Mouse (Mus musculus): ENCODE measurements around the gene Ccdc6. TPM values are rescaled to one million over a fixed set of nuclear protein-coding genes. Genes with fewer than 3 reads are reported as not detected.

The Ccdc6 gene
- total RNA-seq, 1 experiment: 21.3 TPM

GRCm38 (mm10) chr10:70098626-70099025, 1.7 kb downstream of the Ccdc6 start:
- H3K27ac ChIP-seq (ENCODE audit: insufficient read depth, low read depth, low read length, poor library complexity, severe bottlenecking): no peak overlapping the region
- DNase-seq (ENCODE audit: low read depth, low spot score): no peak
- peak overlapping the region; percentile 94 to 100 for H3K4me3 ChIP-seq (ENCODE audit: insufficient read depth in 1 of 2, low read depth in 1 of 2, low read length in 2 of 2, poor library complexity in 1 of 2, severe bottlenecking in 1 of 2)
- TF ChIP-seq ZNF384 (IDR thresholded peaks at IDR 0.05; ENCODE audit: low read depth, low read length): no peak
- TF ChIP-seq CHD2 (IDR thresholded peaks at IDR 0.05; ENCODE audit: low read depth, low read length): no peak
- no peak for TF ChIP-seq ZC3H11A (IDR thresholded peaks at IDR 0.05; ENCODE audit: borderline replicate concordance, low read depth, low read length)
- TF ChIP-seq HCFC1 (IDR thresholded peaks at IDR 0.05; ENCODE audit: borderline replicate concordance, insufficient read depth, low read length): no peak
- no peak for TF ChIP-seq MAFK (IDR thresholded peaks at IDR 0.05; ENCODE audit: insufficient read depth, low read depth, low read length)
- peaks cover 4% of the 10 kb centered on the region; the same call in 1 of the 2 replicates for H3K36me3 ChIP-seq (ENCODE audit: control insufficient read depth, insufficient read depth, low read length, poor library complexity, severe bottlenecking)
- H3K9me3 ChIP-seq (ENCODE audit: control insufficient read depth, insufficient read depth, low read depth, low read length): no peaks in the 10 kb centered on the region
- in situ Hi-C loops (cut with MboI; ENCODE audit: low sequenced_read_pairs in 2 of 2, unreplicated experiment in 2 of 2): no loop called here
- peaks cover 7 to 23% of the 10 kb centered on the region in 2 experiments; a peak in 2 of 4 replicates for H3K4me1 ChIP-seq (ENCODE audit: control insufficient read depth in 2 of 2, insufficient read depth in 2 of 2, low read length in 2 of 2, poor library complexity in 1 of 2)
- H3K9ac ChIP-seq (ENCODE audit: insufficient read depth, low read depth, low read length, poor library complexity, severe bottlenecking): peak overlapping the region; percentile 93; the same call in 1 of the 2 replicates

GRCm38 (mm10) chr10:70099052-70099451, 2.1 kb downstream of the Ccdc6 start:
- no peak overlapping the region for H3K27ac ChIP-seq (ENCODE audit: insufficient read depth, low read depth, low read length, poor library complexity, severe bottlenecking)
- 0 out of 2 replicates have a peak overlapping the region, but pooled peaks have one; percentile 27 for H3K9ac ChIP-seq (ENCODE audit: insufficient read depth, low read depth, low read length, poor library complexity, severe bottlenecking)
- peak overlapping the region; percentile 94 to 100 for H3K4me3 ChIP-seq (ENCODE audit: insufficient read depth in 1 of 2, low read depth in 1 of 2, low read length in 2 of 2, poor library complexity in 1 of 2, severe bottlenecking in 1 of 2)
- TF ChIP-seq HCFC1 (IDR thresholded peaks at IDR 0.05; ENCODE audit: borderline replicate concordance, insufficient read depth, low read length) (no peak), ZC3H11A (IDR thresholded peaks at IDR 0.05; ENCODE audit: borderline replicate concordance, low read depth, low read length) (no peak), CHD2 (IDR thresholded peaks at IDR 0.05; ENCODE audit: low read depth, low read length) (no peak), ZNF384 (IDR thresholded peaks at IDR 0.05; ENCODE audit: low read depth, low read length) (no peak), MAFK (IDR thresholded peaks at IDR 0.05; ENCODE audit: insufficient read depth, low read depth, low read length) (no peak)
- in situ Hi-C loops (cut with MboI; ENCODE audit: low sequenced_read_pairs in 2 of 2, unreplicated experiment in 2 of 2): no loop called here
- no peaks in the 10 kb centered on the region for H3K9me3 ChIP-seq (ENCODE audit: control insufficient read depth, insufficient read depth, low read depth, low read length)
- H3K4me1 ChIP-seq (ENCODE audit: control insufficient read depth in 2 of 2, insufficient read depth in 2 of 2, low read length in 2 of 2, poor library complexity in 1 of 2): peaks cover 7 to 23% of the 10 kb centered on the region in 2 experiments; a peak in 2 of 4 replicates
- no peak for DNase-seq (ENCODE audit: low read depth, low spot score)
- H3K36me3 ChIP-seq (ENCODE audit: control insufficient read depth, insufficient read depth, low read length, poor library complexity, severe bottlenecking): peaks cover 4% of the 10 kb centered on the region; the same call in 1 of the 2 replicates

GRCm38 (mm10) chr10:70102086-70102485, 5.2 kb downstream of the Ccdc6 start:
- no peak overlapping the region for H3K27ac ChIP-seq (ENCODE audit: insufficient read depth, low read depth, low read length, poor library complexity, severe bottlenecking)
- in situ Hi-C loops (cut with MboI; ENCODE audit: low sequenced_read_pairs in 2 of 2, unreplicated experiment in 2 of 2): no loop called here
- TF ChIP-seq ZC3H11A (IDR thresholded peaks at IDR 0.05; ENCODE audit: borderline replicate concordance, low read depth, low read length) (no peak), MAFK (IDR thresholded peaks at IDR 0.05; ENCODE audit: insufficient read depth, low read depth, low read length) (no peak), ZNF384 (IDR thresholded peaks at IDR 0.05; ENCODE audit: low read depth, low read length) (no peak), CHD2 (IDR thresholded peaks at IDR 0.05; ENCODE audit: low read depth, low read length) (no peak), HCFC1 (IDR thresholded peaks at IDR 0.05; ENCODE audit: borderline replicate concordance, insufficient read depth, low read length) (no peak)
- peaks cover 12% of the 10 kb centered on the region for H3K36me3 ChIP-seq (ENCODE audit: control insufficient read depth, insufficient read depth, low read length, poor library complexity, severe bottlenecking)
- no peak overlapping the region for H3K9ac ChIP-seq (ENCODE audit: insufficient read depth, low read depth, low read length, poor library complexity, severe bottlenecking)
- peaks cover 4 to 29% of the 10 kb centered on the region in 2 experiments; a peak in 3 of 4 replicates for H3K4me1 ChIP-seq (ENCODE audit: control insufficient read depth in 2 of 2, insufficient read depth in 2 of 2, low read length in 2 of 2, poor library complexity in 1 of 2)
- no peak for DNase-seq (ENCODE audit: low read depth, low spot score)
- H3K9me3 ChIP-seq (ENCODE audit: control insufficient read depth, insufficient read depth, low read depth, low read length): no peaks in the 10 kb centered on the region
- H3K4me3 ChIP-seq (ENCODE audit: insufficient read depth in 1 of 2, low read depth in 1 of 2, low read length in 2 of 2, poor library complexity in 1 of 2, severe bottlenecking in 1 of 2): no peak overlapping the region

- peaks cover 13 to 55% of the 10 kb centered on the region in 2 experiments for H3K4me1 ChIP-seq (ENCODE audit: control insufficient read depth in 2 of 2, insufficient read depth in 2 of 2, low read length in 2 of 2, poor library complexity in 1 of 2)
- peaks cover 14% of the 10 kb centered on the region for H3K36me3 ChIP-seq (ENCODE audit: control insufficient read depth, insufficient read depth, low read length, poor library complexity, severe bottlenecking)
- no peaks in the 10 kb centered on the region for H3K9me3 ChIP-seq (ENCODE audit: control insufficient read depth, insufficient read depth, low read depth, low read length)
- H3K9ac ChIP-seq (ENCODE audit: insufficient read depth, low read depth, low read length, poor library complexity, severe bottlenecking): no peak overlapping the region
- in situ Hi-C loops (cut with MboI; ENCODE audit: low sequenced_read_pairs in 2 of 2, unreplicated experiment in 2 of 2): no loop called here
- TF ChIP-seq HCFC1 (IDR thresholded peaks at IDR 0.05; ENCODE audit: borderline replicate concordance, insufficient read depth, low read length) (no peak), CHD2 (IDR thresholded peaks at IDR 0.05; ENCODE audit: low read depth, low read length) (no peak), ZC3H11A (IDR thresholded peaks at IDR 0.05; ENCODE audit: borderline replicate concordance, low read depth, low read length) (no peak), ZNF384 (IDR thresholded peaks at IDR 0.05; ENCODE audit: low read depth, low read length) (no peak), MAFK (IDR thresholded peaks at IDR 0.05; ENCODE audit: insufficient read depth, low read depth, low read length) (no peak)
- no peak overlapping the region for H3K27ac ChIP-seq (ENCODE audit: insufficient read depth, low read depth, low read length, poor library complexity, severe bottlenecking)
- DNase-seq (ENCODE audit: low read depth, low spot score): no peak
- H3K4me3 ChIP-seq (ENCODE audit: insufficient read depth in 1 of 2, low read depth in 1 of 2, low read length in 2 of 2, poor library complexity in 1 of 2, severe bottlenecking in 1 of 2): no peak overlapping the region; a peak in 1 of 4 replicates
Observed at GRCm38 (mm10) chr10:70108016-70108415, 11.1 kb downstream of the Ccdc6 start.
